Mouse (Mus musculus): ENCODE data around the gene Ctrc. TPM values are rescaled to one million over a fixed set of nuclear protein-coding genes. Genes with fewer than 3 reads are reported as not detected.

The Ctrc gene
- total RNA-seq, 2 experiments from 2014 or later = not detected

- intact Hi-C loops (cut with DNase I) = loop anchor here (5.0 to 10.0 kb wide), 2 partner anchors 43 to 225 kb away; no protein-coding TSS in a partner anchor
- no peak for DNase-seq
These were observed 23.5 kb upstream of the Ctrc start for GRCm38 (mm10) chr4:141869436-141870215.

- intact Hi-C loops (cut with DNase I) = no loop called here
- DNase-seq = no peak
These were observed 21.9 kb upstream of the Ctrc start for GRCm38 (mm10) chr4:141868051-141868450.

GRCm38 (mm10) chr4:141867498-141867897 lies 21.3 kb upstream of the Ctrc start:
- intact Hi-C loops (cut with DNase I) = no loop called here
- peak; percentile 64 to 72 for DNase-seq

- intact Hi-C loops (cut with DNase I) = no loop called here
- DNase-seq = no peak
These were observed 20.9 kb upstream of the Ctrc start for GRCm38 (mm10) chr4:141866933-141867490.

- DNase-seq = no peak
- intact Hi-C loops (cut with DNase I) = no loop called here
These were observed 19.4 kb upstream of the Ctrc start for GRCm38 (mm10) chr4:141865600-141865999.

GRCm38 (mm10) chr4:141865006-141865405 lies 18.8 kb upstream of the Ctrc start:
- intact Hi-C loops (cut with DNase I) = no loop called here
- DNase-seq = no peak

GRCm38 (mm10) chr4:141864506-141864905 lies 18.3 kb upstream of the Ctrc start:
- DNase-seq = no peak
- intact Hi-C loops (cut with DNase I) = no loop called here

- intact Hi-C loops (cut with DNase I) = no loop called here
These were observed 17.6 kb upstream of the Ctrc start for GRCm38 (mm10) chr4:141863726-141864280.

GRCm38 (mm10) chr4:141862867-141863266 lies 16.7 kb upstream of the Ctrc start:
- DNase-seq = no peak
- intact Hi-C loops (cut with DNase I) = no loop called here

More at GRCm38 (mm10) chr4:141863726-141864280, 17.6 kb upstream of the Ctrc start:
- no peak for DNase-seq

GRCm38 (mm10) chr4:141861591-141862295 lies 15.6 kb upstream of the Ctrc start:
- DNase-seq = no peak
- intact Hi-C loops (cut with DNase I) = no loop called here

GRCm38 (mm10) chr4:141860246-141860841 lies 14.2 kb upstream of the Ctrc start:
- DNase-seq = no peak
- intact Hi-C loops (cut with DNase I) = no loop called here

GRCm38 (mm10) chr4:141859351-141859750 lies 13.2 kb upstream of the Ctrc start:
- DNase-seq = no peak
- intact Hi-C loops (cut with DNase I) = loop anchor here (5.0 kb wide), 2 partner anchors 53 to 457 kb away; no protein-coding TSS in a partner anchor

- intact Hi-C loops (cut with DNase I) = loop anchor here (5.0 kb wide), 2 partner anchors 54 to 456 kb away; no protein-coding TSS in a partner anchor
- DNase-seq = no peak
These were observed 12.3 kb upstream of the Ctrc start for GRCm38 (mm10) chr4:141858501-141858900.

- peak; percentile 86 to 88 for DNase-seq
- intact Hi-C loops (cut with DNase I) = loop anchor here (1.0 to 5.0 kb wide), 3 partner anchors 55 to 455 kb away; no protein-coding TSS in a partner anchor
These were observed 11.3 kb upstream of the Ctrc start for GRCm38 (mm10) chr4:141857422-141857930.

GRCm38 (mm10) chr4:141853437-141853836 lies 7.3 kb upstream of the Ctrc start:
- intact Hi-C loops (cut with DNase I) = loop anchor here (2.0 kb wide), 1 partner anchor 235 kb away; the partner anchor contains the start of gene Tmem82
- DNase-seq = peak; percentile 63 to 69

GRCm38 (mm10) chr4:141834536-141835095 lies 11.5 kb downstream of the Ctrc start:
- intact Hi-C loops (cut with DNase I) = no loop called here
- no peak for DNase-seq

- intact Hi-C loops (cut with DNase I) = no loop called here
- no peak for DNase-seq
These were observed 12.2 kb downstream of the Ctrc start for GRCm38 (mm10) chr4:141833911-141834310.

- intact Hi-C loops (cut with DNase I) = no loop called here
These were observed 14.8 kb downstream of the Ctrc start for GRCm38 (mm10) chr4:141831361-141831760.

GRCm38 (mm10) chr4:141830381-141830780 lies 15.8 kb downstream of the Ctrc start:
- no peak for DNase-seq
- intact Hi-C loops (cut with DNase I) = no loop called here

More at GRCm38 (mm10) chr4:141831361-141831760, 14.8 kb downstream of the Ctrc start:
- no peak for DNase-seq

GRCm38 (mm10) chr4:141828177-141828576 lies 18.0 kb downstream of the Ctrc start:
- DNase-seq = no peak
- intact Hi-C loops (cut with DNase I) = no loop called here
